Mouse (Mus musculus): ENCODE results near the gene Olfr1106. TPM values are rescaled to one million over a fixed set of nuclear protein-coding genes. Genes with fewer than 3 reads are reported as not detected.

Olfr1106 gene
- not detected in 2 replicates for polyA plus RNA-seq (2012; rRNA removed)

- TF ChIP-seq POLR2A (IDR thresholded peaks at IDR 0.05; ENCODE audit: control insufficient read depth, extremely low read depth, insufficient read depth, low read length, poor library complexity) (no peak), CTCF (IDR thresholded peaks at IDR 0.05; ENCODE audit: borderline replicate concordance, control insufficient read depth, extremely low read depth, insufficient read depth, low read length, poor library complexity) (no peak)
- 64% methylated on average over 1 of the region's 1 CpGs for WGBS
Measured at GRCm38 (mm10) chr2:87052173-87052572, at the start of gene Olfr1106. Gene Olfr1106, minus strand, starts transcription at chr2:87052273.

DNA sequence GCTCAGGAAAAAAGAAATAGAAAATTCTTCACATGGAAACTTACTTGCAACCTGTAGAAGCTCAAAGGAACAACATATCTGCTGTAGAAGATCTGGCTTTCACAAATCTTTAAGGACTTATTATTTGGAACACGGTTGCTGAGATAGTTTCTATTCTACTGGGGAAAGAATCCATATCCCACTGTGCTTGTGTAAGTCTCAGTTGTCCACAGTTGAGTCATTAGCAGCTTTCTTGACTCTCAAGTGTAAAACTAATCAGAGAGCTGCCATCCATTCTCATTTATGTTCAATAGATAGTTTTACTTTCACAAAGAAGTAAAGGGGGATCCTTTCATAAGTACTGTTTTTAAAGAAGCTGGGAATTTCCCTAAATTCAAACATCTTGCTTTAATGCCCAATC is 43.8 kb upstream of the Olfr1106 start, which contains the start of gene Olfr1109:
Olfr1109 (minus strand) TSS at position 101 of the 400 bp plus-strand sequence.
- H3K36me3 ChIP-seq (ENCODE audit: control insufficient read depth, insufficient read depth, low read length) = no peaks in the 10 kb centered on the region
- TF ChIP-seq POLR2A (IDR thresholded peaks at IDR 0.05; ENCODE audit: control insufficient read depth, extremely low read depth, insufficient read depth, low read length, poor library complexity) (no peak), CTCF (IDR thresholded peaks at IDR 0.05; ENCODE audit: borderline replicate concordance, control insufficient read depth, extremely low read depth, insufficient read depth, low read length, poor library complexity) (no peak)
- H3K4me3 ChIP-seq (ENCODE audit: control insufficient read depth, insufficient read depth, low read length) = no peak within 1 kb of the TSS
- no peak for DNase-seq
- H3K27ac ChIP-seq (ENCODE audit: control insufficient read depth, insufficient read depth, low read length) = no peak within 1 kb of the TSS
- 62% methylated on average over 1 of the region's 1 CpGs for WGBS
- H3K27me3 ChIP-seq (ENCODE audit: control insufficient read depth, insufficient read depth, low read length) = no peaks in the 10 kb centered on the region
- H3K4me1 ChIP-seq (replicated peaks; ENCODE audit: control insufficient read depth, insufficient read depth, low read length) = no peaks in the 10 kb centered on the region

More at GRCm38 (mm10) chr2:87052173-87052572, at the start of gene Olfr1106:
- H3K4me3 ChIP-seq (ENCODE audit: control insufficient read depth, insufficient read depth, low read length) = no peak within 1 kb of the TSS
- no peaks in the 10 kb centered on the region for H3K4me1 ChIP-seq (replicated peaks; ENCODE audit: control insufficient read depth, insufficient read depth, low read length)
- no peak within 1 kb of the TSS for H3K27ac ChIP-seq (ENCODE audit: control insufficient read depth, insufficient read depth, low read length)
- no peaks in the 10 kb centered on the region for H3K36me3 ChIP-seq (ENCODE audit: control insufficient read depth, insufficient read depth, low read length)
- no peak for DNase-seq
- no peaks in the 10 kb centered on the region for H3K27me3 ChIP-seq (ENCODE audit: control insufficient read depth, insufficient read depth, low read length)

DNA sequence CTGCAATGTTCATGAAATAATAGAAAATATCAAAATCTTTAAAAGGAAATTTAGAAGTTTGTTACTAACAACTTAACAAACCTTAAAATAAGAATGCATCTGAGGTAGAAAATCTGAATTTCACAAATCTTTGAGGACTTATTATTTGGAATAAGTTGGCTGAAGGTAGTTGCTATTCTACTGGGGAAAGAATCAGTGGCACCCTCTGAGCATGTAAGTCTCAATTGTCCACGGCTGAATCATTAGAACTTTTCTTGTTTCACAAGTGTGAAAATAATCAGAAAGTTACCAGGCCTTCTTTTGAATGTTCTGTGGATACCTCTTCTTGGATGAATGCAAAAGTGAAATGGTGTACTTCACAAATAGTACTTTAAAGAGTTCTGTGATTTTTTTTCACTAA is 23.6 kb upstream of the Olfr1106 start, which contains the start of gene Olfr1107:
Olfr1107 (minus strand) TSS at position 101 of the 400 bp plus-strand sequence.
- TF ChIP-seq POLR2A (IDR thresholded peaks at IDR 0.05; ENCODE audit: control insufficient read depth, extremely low read depth, insufficient read depth, low read length, poor library complexity) = no peak
- TF ChIP-seq CTCF (IDR thresholded peaks at IDR 0.05; ENCODE audit: borderline replicate concordance, control insufficient read depth, extremely low read depth, insufficient read depth, low read length, poor library complexity) = no peak
- WGBS = 91% methylated on average over 1 of the region's 1 CpGs

GRCm38 (mm10) chr2:87036431-87036830 is 15.6 kb downstream of the Olfr1106 start, which contains the start of gene Olfr1105:
Gene Olfr1105, minus strand, starts transcription at chr2:87036531.
- H3K4me1 ChIP-seq (replicated peaks; ENCODE audit: control insufficient read depth, insufficient read depth, low read length) = no peaks in the 10 kb centered on the region
- TF ChIP-seq POLR2A (IDR thresholded peaks at IDR 0.05; ENCODE audit: control insufficient read depth, extremely low read depth, insufficient read depth, low read length, poor library complexity) = no peak
- no peak for TF ChIP-seq CTCF (IDR thresholded peaks at IDR 0.05; ENCODE audit: borderline replicate concordance, control insufficient read depth, extremely low read depth, insufficient read depth, low read length, poor library complexity)
- H3K27me3 ChIP-seq (ENCODE audit: control insufficient read depth, insufficient read depth, low read length) = no peaks in the 10 kb centered on the region
- H3K36me3 ChIP-seq (ENCODE audit: control insufficient read depth, insufficient read depth, low read length) = no peaks in the 10 kb centered on the region
- no peak within 1 kb of the TSS for H3K27ac ChIP-seq (ENCODE audit: control insufficient read depth, insufficient read depth, low read length)
- DNase-seq = no peak
- H3K4me3 ChIP-seq (ENCODE audit: control insufficient read depth, insufficient read depth, low read length) = no peak within 1 kb of the TSS

More for the DNA sequence above, 23.6 kb upstream of the Olfr1106 start, which contains the start of gene Olfr1107:
- DNase-seq = no peak
- Histone ChIP-seq H3K27me3 (ENCODE audit: control insufficient read depth, insufficient read depth, low read length) (no peaks in the 10 kb centered on the region), H3K4me1 (replicated peaks; ENCODE audit: control insufficient read depth, insufficient read depth, low read length) (no peaks in the 10 kb centered on the region), H3K36me3 (ENCODE audit: control insufficient read depth, insufficient read depth, low read length) (no peaks in the 10 kb centered on the region), H3K27ac (ENCODE audit: control insufficient read depth, insufficient read depth, low read length) (no peak within 1 kb of the TSS), H3K4me3 (ENCODE audit: control insufficient read depth, insufficient read depth, low read length) (no peak within 1 kb of the TSS)

GRCm38 (mm10) chr2:87026980-87027379 is 25.1 kb downstream of the Olfr1106 start, which contains the start of gene Olfr1104:
Gene Olfr1104, minus strand, starts transcription at chr2:87027080.
- Histone ChIP-seq H3K4me1 (replicated peaks; ENCODE audit: control insufficient read depth, insufficient read depth, low read length) (no peaks in the 10 kb centered on the region), H3K27me3 (ENCODE audit: control insufficient read depth, insufficient read depth, low read length) (no peaks in the 10 kb centered on the region), H3K27ac (ENCODE audit: control insufficient read depth, insufficient read depth, low read length) (no peak within 1 kb of the TSS), H3K4me3 (ENCODE audit: control insufficient read depth, insufficient read depth, low read length) (no peak within 1 kb of the TSS), H3K36me3 (ENCODE audit: control insufficient read depth, insufficient read depth, low read length) (no peaks in the 10 kb centered on the region)
- TF ChIP-seq CTCF (IDR thresholded peaks at IDR 0.05; ENCODE audit: borderline replicate concordance, control insufficient read depth, extremely low read depth, insufficient read depth, low read length, poor library complexity) (no peak), POLR2A (IDR thresholded peaks at IDR 0.05; ENCODE audit: control insufficient read depth, extremely low read depth, insufficient read depth, low read length, poor library complexity) (no peak)
- no peak for DNase-seq
- 83% methylated on average over 1 of the region's 1 CpGs for WGBS

GRCm38 (mm10) chr2:86998098-86998497 is 54.0 kb downstream of the Olfr1106 start, which contains the start of gene Olfr1102:
Gene Olfr1102, plus strand, starts transcription at chr2:86998398.
- Histone ChIP-seq H3K4me3 (ENCODE audit: control insufficient read depth, insufficient read depth, low read length) (no peak within 1 kb of the TSS), H3K27me3 (ENCODE audit: control insufficient read depth, insufficient read depth, low read length) (no peaks in the 10 kb centered on the region), H3K36me3 (ENCODE audit: control insufficient read depth, insufficient read depth, low read length) (no peaks in the 10 kb centered on the region), H3K4me1 (replicated peaks; ENCODE audit: control insufficient read depth, insufficient read depth, low read length) (no peaks in the 10 kb centered on the region), H3K27ac (ENCODE audit: control insufficient read depth, insufficient read depth, low read length) (no peak within 1 kb of the TSS)
- TF ChIP-seq POLR2A (IDR thresholded peaks at IDR 0.05; ENCODE audit: control insufficient read depth, extremely low read depth, insufficient read depth, low read length, poor library complexity) (no peak), CTCF (IDR thresholded peaks at IDR 0.05; ENCODE audit: borderline replicate concordance, control insufficient read depth, extremely low read depth, insufficient read depth, low read length, poor library complexity) (no peak)
- DNase-seq = no peak

Other genes with a start within 250 kb of the Olfr1106 start
- not detected in 2 replicates for gene Olfr141, start 242.3 kb downstream of the Olfr1106 start, polyA plus RNA-seq (2012; rRNA removed)
- not detected in 2 replicates for gene Olfr1094, start 227.6 kb downstream of the Olfr1106 start, polyA plus RNA-seq (2012; rRNA removed)
- not detected in 2 replicates for gene Olfr1095, start 200.6 kb downstream of the Olfr1106 start, polyA plus RNA-seq (2012; rRNA removed)
- gene Gm13723, start 177.5 kb downstream of the Olfr1106 start, polyA plus RNA-seq (2012; rRNA removed) = not detected in 2 replicates
- not detected in 2 replicates for gene Olfr1097, start 160.1 kb downstream of the Olfr1106 start, polyA plus RNA-seq (2012; rRNA removed)
- gene Olfr1098, start 127.7 kb downstream of the Olfr1106 start, polyA plus RNA-seq (2012; rRNA removed) = not detected in 2 replicates
- gene Olfr1099, start 91.6 kb downstream of the Olfr1106 start, polyA plus RNA-seq (2012; rRNA removed) = not detected in 2 replicates
- gene Olfr1100, start 72.3 kb downstream of the Olfr1106 start, polyA plus RNA-seq (2012; rRNA removed) = not detected in 2 replicates
- gene Olfr1101, start 61.1 kb downstream of the Olfr1106 start, polyA plus RNA-seq (2012; rRNA removed) = not detected in 2 replicates
- gene Olfr1102, start 53.9 kb downstream of the Olfr1106 start, polyA plus RNA-seq (2012; rRNA removed) = not detected in 2 replicates
- gene Olfr1104, start 25.2 kb downstream of the Olfr1106 start, polyA plus RNA-seq (2012; rRNA removed) = not detected in 2 replicates
- not detected in 2 replicates for gene Olfr1105, start 15.7 kb downstream of the Olfr1106 start, polyA plus RNA-seq (2012; rRNA removed)
- not detected in 2 replicates for gene Olfr1107, start 23.5 kb upstream of the Olfr1106 start, polyA plus RNA-seq (2012; rRNA removed)
- not detected in 2 replicates for gene Olfr1109, start 43.7 kb upstream of the Olfr1106 start, polyA plus RNA-seq (2012; rRNA removed)
- not detected in 2 replicates for gene Olfr259, start 62.3 kb upstream of the Olfr1106 start, polyA plus RNA-seq (2012; rRNA removed)
- not detected in 2 replicates for gene Olfr1110, start 88.0 kb upstream of the Olfr1106 start, polyA plus RNA-seq (2012; rRNA removed)
- gene Olfr1111, start 100.4 kb upstream of the Olfr1106 start, polyA plus RNA-seq (2012; rRNA removed) = not detected in 2 replicates
- gene Olfr1112, start 135.5 kb upstream of the Olfr1106 start, polyA plus RNA-seq (2012; rRNA removed) = not detected in 2 replicates
- not detected in 2 replicates for gene Olfr1113, start 156.7 kb upstream of the Olfr1106 start, polyA plus RNA-seq (2012; rRNA removed)
- gene Olfr1115, start 195.7 kb upstream of the Olfr1106 start, polyA plus RNA-seq (2012; rRNA removed) = not detected in 2 replicates
- not detected in 2 replicates for gene Olfr1116, start 215.3 kb upstream of the Olfr1106 start, polyA plus RNA-seq (2012; rRNA removed)